Mouse (Mus musculus): ENCODE data around the gene Ctnnd2.
"Not testable (repeated sequence)": the region's sequence is repeated elsewhere in the genome, so short reads cannot be mapped to it uniquely, and the experiment has no call there.

Gene Ctnnd2

GRCm38 (mm10) chr15:30172391-30173281 lies at the start of gene Ctnnd2:
Gene Ctnnd2, plus strand, starts transcription at chr15:30172593.
- DNase-seq (ENCODE audit: low read depth, low spot score) = no peak

- no peak for DNase-seq (ENCODE audit: low read depth, low spot score)
These were observed 41.7 kb upstream of the Ctnnd2 start for GRCm38 (mm10) chr15:30130705-30131104.

- DNase-seq (ENCODE audit: low read depth, low spot score) = not testable (repeated sequence)
These were observed 32.8 kb upstream of the Ctnnd2 start for GRCm38 (mm10) chr15:30139626-30140025.

GRCm38 (mm10) chr15:30145413-30145812 lies 27.0 kb upstream of the Ctnnd2 start:
- no peak for DNase-seq (ENCODE audit: low read depth, low spot score)

- no peak for DNase-seq (ENCODE audit: low read depth, low spot score)
These were observed 20.2 kb upstream of the Ctnnd2 start for GRCm38 (mm10) chr15:30152176-30152575.

- no peak for DNase-seq (ENCODE audit: low read depth, low spot score)
These were observed 14.4 kb upstream of the Ctnnd2 start for GRCm38 (mm10) chr15:30157975-30158374.

GRCm38 (mm10) chr15:30170031-30170430 lies 2.4 kb upstream of the Ctnnd2 start:
- DNase-seq (ENCODE audit: low read depth, low spot score) = no peak

GRCm38 (mm10) chr15:30171493-30172195 lies 749 bp upstream of the Ctnnd2 start:
- DNase-seq (ENCODE audit: low read depth, low spot score) = no peak

- DNase-seq (ENCODE audit: low read depth, low spot score) = no peak
These were observed 1.1 kb downstream of the Ctnnd2 start for GRCm38 (mm10) chr15:30173370-30173941.

GRCm38 (mm10) chr15:30174321-30174720 lies 1.9 kb downstream of the Ctnnd2 start:
- DNase-seq (ENCODE audit: low read depth, low spot score) = no peak

GRCm38 (mm10) chr15:30184020-30184419 lies 11.6 kb downstream of the Ctnnd2 start:
- DNase-seq (ENCODE audit: low read depth, low spot score) = no peak

- DNase-seq (ENCODE audit: low read depth, low spot score) = no peak
These were observed 18.5 kb downstream of the Ctnnd2 start for GRCm38 (mm10) chr15:30190872-30191271.

GRCm38 (mm10) chr15:30191931-30192668 lies 19.7 kb downstream of the Ctnnd2 start:
- no peak for DNase-seq (ENCODE audit: low read depth, low spot score)

GRCm38 (mm10) chr15:30198429-30198828 lies 26.0 kb downstream of the Ctnnd2 start:
- no peak for DNase-seq (ENCODE audit: low read depth, low spot score)

GRCm38 (mm10) chr15:30199785-30200184 lies 27.4 kb downstream of the Ctnnd2 start:
- no peak for DNase-seq (ENCODE audit: low read depth, low spot score)

GRCm38 (mm10) chr15:30201211-30201610 lies 28.8 kb downstream of the Ctnnd2 start:
- no peak for DNase-seq (ENCODE audit: low read depth, low spot score)

GRCm38 (mm10) chr15:30201617-30202016 lies 29.2 kb downstream of the Ctnnd2 start:
- no peak for DNase-seq (ENCODE audit: low read depth, low spot score)

- DNase-seq (ENCODE audit: low read depth, low spot score) = no peak
These were observed 40.4 kb downstream of the Ctnnd2 start for GRCm38 (mm10) chr15:30212746-30213145.

GRCm38 (mm10) chr15:30215871-30216270 lies 43.5 kb downstream of the Ctnnd2 start:
- no peak for DNase-seq (ENCODE audit: low read depth, low spot score)

GRCm38 (mm10) chr15:30229112-30229511 lies 56.7 kb downstream of the Ctnnd2 start:
- no peak for DNase-seq (ENCODE audit: low read depth, low spot score)

GRCm38 (mm10) chr15:30235210-30236034 lies 63.0 kb downstream of the Ctnnd2 start:
- DNase-seq (ENCODE audit: low read depth, low spot score) = no peak
